Mouse (Mus musculus) midbrain, embryonic 10.5 days (tissue): Measurements from ENCODE around the gene Tmem253. TPM values are rescaled to one million over a fixed set of nuclear protein-coding genes. Genes with fewer than 3 reads are reported as not detected.
A peak's percentile ranks its signal among the peaks of the same experiment; 100 is the strongest.

Experiments used
- DNase-seq: peaks from one replicate; pipeline ENCODE4 v3.0.0-alpha.2; 2017; ENCODE audit warnings: low spot score
- H3K27ac ChIP-seq: fragments of 300-500 bp; sonication (generic); replicated peaks from 2 replicates; pipeline ENCODE4 v1.5.1; 2016; ENCODE audit warnings: mild to moderate bottlenecking
- H3K27me3 ChIP-seq: fragments of 300-500 bp; sonication (generic); 2 replicates; pipeline ENCODE4 v1.6.1; 2016; ENCODE audit warnings: low read depth, mild to moderate bottlenecking; ENCODE audit not compliant: poor library complexity, severe bottlenecking
- H3K36me3 ChIP-seq: fragments of 300-500 bp; sonication (generic); 2 replicates; pipeline ENCODE4 v1.6.1; 2016; ENCODE audit warnings: mild to moderate bottlenecking, moderate library complexity
- H3K4me1 ChIP-seq: fragments of 300-500 bp; sonication (generic); 2 replicates; pipeline ENCODE4 v1.6.1; 2016
- H3K4me3 ChIP-seq: fragments of 300-500 bp; sonication (generic); 2 replicates; pipeline ENCODE4 v1.5.1; 2016; ENCODE audit warnings: mild to moderate bottlenecking, moderate library complexity
- H3K9me3 ChIP-seq: fragments of 300-500 bp; sonication (generic); replicated peaks from 2 replicates; pipeline ENCODE4 v1.6.1; 2016; ENCODE audit warnings: mild to moderate bottlenecking
- WGBS: fragments of 180-500 bp; shearing (Covaris S2); methylation state at CpG from one replicate; pipeline ENCODE4 v1.1.7; 2016; 5-methylcytosine and 5-hydroxymethylcytosine counted together
- polyA plus RNA-seq: library from polyadenylated mRNA; unstranded; fragments of >200 nt; fragmentation: Nextera tagmentation; extraction: Ambion mirVana; gene quantifications from 2 replicates; pipeline ENCODE4 v1.2.1, GENCODE M21; 2016

Gene Tmem253
- polyA plus RNA-seq, 1 experiment from 2014 or later: 1.2 TPM

GRCm38 (mm10) chr14:51994453-51994852 is 21.0 kb upstream of the Tmem253 start:
- Histone ChIP-seq H3K4me1 (peaks cover 5% of the 10 kb centered on the region), H3K27me3 (no peaks in the 10 kb centered on the region), H3K36me3 (peaks cover 98% of the 10 kb centered on the region), H3K27ac (no peak overlapping the region), H3K4me3 (no peak overlapping the region), H3K9me3 (no peaks in the 10 kb centered on the region)
- DNase-seq: no peak
- 94% methylated on average over 4 of the region's 4 CpGs for WGBS

- no peak for DNase-seq
- Histone ChIP-seq H3K36me3 (peaks cover 98% of the 10 kb centered on the region), H3K4me3 (no peak overlapping the region), H3K27ac (no peak overlapping the region), H3K27me3 (no peaks in the 10 kb centered on the region), H3K4me1 (0 out of 2 replicates have a peak, but pooled peaks cover 3% of the 10 kb centered on the region), H3K9me3 (no peaks in the 10 kb centered on the region)
- WGBS: 84% methylated on average over 12 of the region's 12 CpGs
Measured at GRCm38 (mm10) chr14:51995219-51995871, 20.1 kb upstream of the Tmem253 start.

- Histone ChIP-seq H3K4me1 (0 out of 2 replicates have a peak, but pooled peaks cover 3% of the 10 kb centered on the region), H3K36me3 (peaks cover 98% of the 10 kb centered on the region), H3K27ac (no peak overlapping the region), H3K4me3 (no peak overlapping the region), H3K9me3 (no peaks in the 10 kb centered on the region), H3K27me3 (no peaks in the 10 kb centered on the region)
- 90% methylated on average over 13 of the region's 13 CpGs for WGBS
- no peak for DNase-seq
Measured at GRCm38 (mm10) chr14:51996231-51996841, 19.1 kb upstream of the Tmem253 start.

GRCm38 (mm10) chr14:51996866-51997265 is 18.6 kb upstream of the Tmem253 start:
- no peaks in the 10 kb centered on the region for H3K27me3 ChIP-seq
- H3K9me3 ChIP-seq: no peaks in the 10 kb centered on the region
- 79% methylated on average over 17 of the region's 17 CpGs for WGBS
- H3K36me3 ChIP-seq: peaks cover 97% of the 10 kb centered on the region
- DNase-seq: no peak
- H3K27ac ChIP-seq: 0 out of 2 replicates have a peak overlapping the region, but pooled peaks have one; percentile 24
- no peak overlapping the region for H3K4me3 ChIP-seq
- H3K4me1 ChIP-seq: 0 out of 2 replicates have a peak, but pooled peaks cover 3% of the 10 kb centered on the region

- Histone ChIP-seq H3K4me1 (0 out of 2 replicates have a peak, but pooled peaks cover 3% of the 10 kb centered on the region), H3K9me3 (no peaks in the 10 kb centered on the region), H3K4me3 (no peak overlapping the region), H3K36me3 (peaks cover 97% of the 10 kb centered on the region), H3K27me3 (no peaks in the 10 kb centered on the region), H3K27ac (no peak overlapping the region)
- DNase-seq: no peak
- 91% methylated on average over 14 of the region's 14 CpGs for WGBS
Measured at GRCm38 (mm10) chr14:51997483-51997882, 18.0 kb upstream of the Tmem253 start.

- 21% methylated on average over 16 of the region's 16 CpGs for WGBS
- Histone ChIP-seq H3K4me3 (peak overlapping the region; percentile 36), H3K36me3 (peaks cover 95% of the 10 kb centered on the region), H3K4me1 (peaks cover 57% of the 10 kb centered on the region), H3K9me3 (no peaks in the 10 kb centered on the region), H3K27ac (peak overlapping the region; percentile 82), H3K27me3 (no peaks in the 10 kb centered on the region)
- peak; percentile 76 for DNase-seq
Measured at GRCm38 (mm10) chr14:52003981-52004495, 11.4 kb upstream of the Tmem253 start.

- Histone ChIP-seq H3K9me3 (no peaks in the 10 kb centered on the region), H3K36me3 (peaks cover 90% of the 10 kb centered on the region), H3K4me1 (peaks cover 68% of the 10 kb centered on the region), H3K27me3 (no peaks in the 10 kb centered on the region), H3K4me3 (peak overlapping the region; percentile 36; the same call in 1 of the 2 replicates), H3K27ac (peak overlapping the region; percentile 30)
- 73% methylated on average over 7 of the region's 7 CpGs for WGBS
- DNase-seq: peak; percentile 14
Measured at GRCm38 (mm10) chr14:52005141-52005540, 10.3 kb upstream of the Tmem253 start.

- H3K4me1 ChIP-seq: peaks cover 72% of the 10 kb centered on the region
- 90% methylated on average over 6 of the region's 6 CpGs for WGBS
- H3K9me3 ChIP-seq: no peaks in the 10 kb centered on the region
- peak; percentile 12 for DNase-seq
- no peak overlapping the region for H3K27ac ChIP-seq
- no peaks in the 10 kb centered on the region for H3K27me3 ChIP-seq
- peaks cover 85% of the 10 kb centered on the region for H3K36me3 ChIP-seq
- H3K4me3 ChIP-seq: peak overlapping the region; percentile 36; the same call in 1 of the 2 replicates
Measured at GRCm38 (mm10) chr14:52005616-52006015, 9.8 kb upstream of the Tmem253 start.

- Histone ChIP-seq H3K36me3 (peaks cover 79% of the 10 kb centered on the region), H3K27ac (peak overlapping the region; percentile 56; the same call in 1 of the 2 replicates), H3K4me3 (0 out of 2 replicates have a peak overlapping the region, but pooled peaks have one; percentile 10), H3K4me1 (peaks cover 79% of the 10 kb centered on the region), H3K9me3 (no peaks in the 10 kb centered on the region), H3K27me3 (no peaks in the 10 kb centered on the region)
- DNase-seq: peak; percentile 40
- WGBS: 71% methylated on average over 8 of the region's 8 CpGs
Measured at GRCm38 (mm10) chr14:52006241-52006640, 9.2 kb upstream of the Tmem253 start.

GRCm38 (mm10) chr14:52006771-52007170 is 8.7 kb upstream of the Tmem253 start:
- H3K27me3 ChIP-seq: no peaks in the 10 kb centered on the region
- H3K4me3 ChIP-seq: 0 out of 2 replicates have a peak overlapping the region, but pooled peaks have one; percentile 10
- no peaks in the 10 kb centered on the region for H3K9me3 ChIP-seq
- H3K27ac ChIP-seq: peak overlapping the region; percentile 56; the same call in 1 of the 2 replicates
- no peak for DNase-seq
- WGBS: 95% methylated on average over 23 of the region's 23 CpGs
- peaks cover 75% of the 10 kb centered on the region for H3K36me3 ChIP-seq
- peaks cover 84% of the 10 kb centered on the region for H3K4me1 ChIP-seq

GRCm38 (mm10) chr14:52008321-52009203 is 6.9 kb upstream of the Tmem253 start:
- H3K27ac ChIP-seq: peak overlapping the region; percentile 100
- peak; percentile 90 for DNase-seq
- WGBS: 53% methylated on average over 38 of the region's 38 CpGs
- H3K36me3 ChIP-seq: peaks cover 57% of the 10 kb centered on the region
- no peaks in the 10 kb centered on the region for H3K27me3 ChIP-seq
- H3K4me3 ChIP-seq: peak overlapping the region; percentile 85
- H3K4me1 ChIP-seq: peaks cover 96% of the 10 kb centered on the region
- H3K9me3 ChIP-seq: no peaks in the 10 kb centered on the region

- Histone ChIP-seq H3K4me3 (peak overlapping the region; percentile 85), H3K36me3 (peaks cover 50% of the 10 kb centered on the region), H3K27ac (peak overlapping the region; percentile 100), H3K9me3 (no peaks in the 10 kb centered on the region), H3K4me1 (peaks cover 88% of the 10 kb centered on the region), H3K27me3 (no peaks in the 10 kb centered on the region)
- no peak for DNase-seq
- 30% methylated on average over 26 of the region's 26 CpGs for WGBS
Measured at GRCm38 (mm10) chr14:52009361-52009760, 6.1 kb upstream of the Tmem253 start.
